Mouse (Mus musculus) erythroblast, embryonic 14.5 days (primary cell): Measurements from ENCODE around the gene Gnb2.

ENCODE experiments used
- GATA1 ChIP-seq: IDR thresholded peaks from 2 replicates; pipeline ENCODE4 v1.6.1; 2012; ENCODE audit warnings: low read length, inconsistent platforms, mixed read lengths
- TAL1 ChIP-seq: IDR thresholded peaks from 3 replicates; pipeline ENCODE4 v1.6.1; 2012; ENCODE audit warnings: low read length, inconsistent platforms, mixed read lengths

DNA sequence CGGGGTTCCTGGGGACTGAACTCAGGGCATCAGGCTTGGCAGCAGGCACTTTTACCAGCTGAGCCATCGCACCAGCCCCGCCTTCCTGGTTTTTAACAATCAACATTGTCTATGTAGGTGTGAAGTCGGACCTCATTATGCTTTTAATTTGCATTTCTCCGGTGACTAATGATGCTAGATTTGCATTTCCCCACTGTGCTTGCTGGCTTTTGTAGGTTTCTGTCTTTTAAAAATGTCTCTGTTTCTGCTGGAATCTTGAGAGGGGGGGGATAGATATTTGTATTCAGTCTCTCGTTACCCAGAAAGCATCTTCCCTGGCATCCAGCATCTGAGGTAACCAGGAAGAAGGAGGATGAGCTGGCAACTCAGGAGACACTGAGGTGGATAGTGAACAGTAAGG is 28.2 kb upstream of the Gnb2 start:
- TF ChIP-seq GATA1 (no peak), TAL1 (no peak)
